Mouse (Mus musculus) heart, adult 18-20 months (tissue): Measurements from ENCODE around the gene Ninj2. TPM values are rescaled to one million over a fixed set of nuclear protein-coding genes. Genes with fewer than 3 reads are reported as not detected.
A peak's percentile ranks its signal among the peaks of the same experiment; 100 is the strongest.

Experiments
- DNase-seq, 2 experiments: peaks; one replicate each; pipeline ENCODE4 v3.0.0; 2021 to 2022; ENCODE audit warnings: mixed read lengths in 1 of 2
- total RNA-seq, 2 experiments: library from RNA; stranded (reverse); gene quantifications; 2 replicates each; pipeline ENCODE4 v1.2.3; 2021

Gene Ninj2
- total RNA-seq, 2 experiments from 2014 or later, result not detected

- DNase-seq, result no peak
Measured at GRCm38 (mm10) chr6:120094091-120094776, 1.1 kb downstream of the Ninj2 start.

GRCm38 (mm10) chr6:120095096-120095495 is 1.9 kb downstream of the Ninj2 start:
- DNase-seq, result no peak

GRCm38 (mm10) chr6:120095501-120095900 is 2.4 kb downstream of the Ninj2 start:
- DNase-seq, result no peak

GRCm38 (mm10) chr6:120099392-120099791 is 6.2 kb downstream of the Ninj2 start:
- DNase-seq, result no peak

GRCm38 (mm10) chr6:120101221-120101620 is 8.1 kb downstream of the Ninj2 start:
- DNase-seq, result no peak

GRCm38 (mm10) chr6:120101996-120102395 is 8.8 kb downstream of the Ninj2 start:
- DNase-seq, result no peak

GRCm38 (mm10) chr6:120103104-120103503 is 10.0 kb downstream of the Ninj2 start:
- DNase-seq, result no peak

- no peak for DNase-seq
Measured at GRCm38 (mm10) chr6:120105055-120105454, 11.9 kb downstream of the Ninj2 start.

GRCm38 (mm10) chr6:120107586-120107985 is 14.4 kb downstream of the Ninj2 start:
- no peak for DNase-seq

GRCm38 (mm10) chr6:120108061-120108460 is 14.9 kb downstream of the Ninj2 start:
- no peak for DNase-seq

GRCm38 (mm10) chr6:120109173-120109572 is 16.0 kb downstream of the Ninj2 start:
- peak; percentile 89 to 95 for DNase-seq

- peak in 1 of 2 experiments; percentile 59 for DNase-seq
Measured at GRCm38 (mm10) chr6:120109932-120110331, 16.8 kb downstream of the Ninj2 start.

- no peak for DNase-seq
Measured at GRCm38 (mm10) chr6:120110738-120111409, 17.7 kb downstream of the Ninj2 start.

GRCm38 (mm10) chr6:120111410-120111783 is 18.2 kb downstream of the Ninj2 start:
- DNase-seq, result no peak

- peak; percentile 81 to 91 for DNase-seq
Measured at GRCm38 (mm10) chr6:120111984-120112803, 19.0 kb downstream of the Ninj2 start.

- peak in 1 of 2 experiments; percentile 48 for DNase-seq
Measured at GRCm38 (mm10) chr6:120113856-120114255, 20.7 kb downstream of the Ninj2 start.

GRCm38 (mm10) chr6:120114271-120114670 is 21.1 kb downstream of the Ninj2 start:
- DNase-seq, result no peak

GRCm38 (mm10) chr6:120114698-120115097 is 21.5 kb downstream of the Ninj2 start:
- peak; percentile 93 to 95 for DNase-seq

GRCm38 (mm10) chr6:120115443-120115842 is 22.3 kb downstream of the Ninj2 start:
- peak in 1 of 2 experiments; percentile 26 for DNase-seq

GRCm38 (mm10) chr6:120119824-120120223 is 26.7 kb downstream of the Ninj2 start:
- DNase-seq, result no peak

- no peak for DNase-seq
Measured at GRCm38 (mm10) chr6:120124688-120125087, 31.5 kb downstream of the Ninj2 start.

- no peak for DNase-seq
Measured at GRCm38 (mm10) chr6:120126456-120126855, 33.3 kb downstream of the Ninj2 start.

GRCm38 (mm10) chr6:120127321-120127720 is 34.2 kb downstream of the Ninj2 start:
- no peak for DNase-seq
